Mouse (Mus musculus) stomach, postnatal 0 days (tissue): ENCODE data around the gene P2ry6.

Experiments
- CTCF ChIP-seq: IDR thresholded peaks from 2 replicates; pipeline ENCODE4 v1.5.1; 2016; ENCODE audit warnings: antibody characterized with exemption, low read depth, mild to moderate bottlenecking, moderate library complexity
- EP300 ChIP-seq: optimal IDR thresholded peaks from 2 replicates; pipeline ENCODE3; 2016; ENCODE audit warnings: antibody characterized with exemption

DNA sequence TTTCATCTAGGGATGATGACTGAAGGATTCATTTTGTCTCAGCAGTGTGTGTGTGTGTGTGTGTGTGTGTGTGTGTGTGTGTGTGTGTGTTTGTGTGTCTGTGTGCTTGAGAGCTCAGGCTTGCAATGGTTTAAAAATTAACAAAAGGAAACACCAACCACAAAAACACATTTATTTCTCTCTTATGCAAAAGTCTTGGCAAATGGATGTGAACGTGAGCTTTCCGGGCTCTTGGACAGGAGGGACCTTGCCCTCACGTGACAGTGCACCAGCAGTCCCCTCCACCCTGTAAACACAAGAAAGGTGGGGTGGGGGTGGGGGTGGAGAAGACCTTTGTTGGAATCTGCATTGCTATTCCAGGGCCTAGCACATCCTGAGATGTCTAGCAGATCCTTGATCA lies 37.0 kb downstream of the P2ry6 start:
- no peak for TF ChIP-seq CTCF
- TF ChIP-seq EP300, result no peak
